Mouse (Mus musculus): ENCODE measurements around the gene Abhd18. TPM values are rescaled to one million over a fixed set of nuclear protein-coding genes. Genes with fewer than 3 reads are reported as not detected.

Abhd18 gene
- polyA plus RNA-seq, 1 experiment from 2014 or later = 8.9 TPM

GRCm38 (mm10) chr3:40980758-40981157 is 134.0 kb downstream of the Abhd18 start:
- Histone ChIP-seq H3K4me3 (replicated peaks; ENCODE audit: low read length) (no peak overlapping the region), H3K4me1 (ENCODE audit: control insufficient read depth, insufficient read depth, low read length) (no peaks in the 10 kb centered on the region)

GRCm38 (mm10) chr3:40987539-40987938 is 140.8 kb downstream of the Abhd18 start:
- Histone ChIP-seq H3K36me3 (ENCODE audit: control insufficient read depth, insufficient read depth, low read length) (no peaks in the 10 kb centered on the region), H3K4me2 (ENCODE audit: low read depth, low read length) (no peak overlapping the region), H3K9ac (ENCODE audit: low read length) (no peak overlapping the region), H3K27ac (ENCODE audit: low read length) (no peak overlapping the region), H3K9me3 (replicated peaks; ENCODE audit: control insufficient read depth, low read length) (no peaks in the 10 kb centered on the region), H3K4me1 (ENCODE audit: control insufficient read depth, insufficient read depth, low read length) (no peaks in the 10 kb centered on the region), H3K4me3 (replicated peaks; ENCODE audit: low read length) (no peak overlapping the region), H3K27me3 (ENCODE audit: control insufficient read depth, insufficient read depth, low read length) (no peaks in the 10 kb centered on the region)
- no peak for ATAC-seq (ENCODE audit: insufficient read depth, low FRiP score)
- WGBS = 76% methylated on average over 5 of the region's 5 CpGs

More at GRCm38 (mm10) chr3:40980758-40981157, 134.0 kb downstream of the Abhd18 start:
- no peak for ATAC-seq (ENCODE audit: insufficient read depth, low FRiP score)
- Histone ChIP-seq H3K9me3 (replicated peaks; ENCODE audit: control insufficient read depth, low read length) (no peaks in the 10 kb centered on the region), H3K4me2 (ENCODE audit: low read depth, low read length) (no peak overlapping the region), H3K9ac (ENCODE audit: low read length) (no peak overlapping the region), H3K27ac (ENCODE audit: low read length) (no peak overlapping the region), H3K27me3 (ENCODE audit: control insufficient read depth, insufficient read depth, low read length) (no peaks in the 10 kb centered on the region), H3K36me3 (ENCODE audit: control insufficient read depth, insufficient read depth, low read length) (no peaks in the 10 kb centered on the region)

Other genes starting within 250 kb of the Abhd18 start
- gene Slc25a31, start 138.1 kb upstream of the Abhd18 start, polyA plus RNA-seq (2015; fragmentation: Nextera tagmentation; extraction: Ambion mirVana) = 0.10 and 0.30 TPM in 2 replicates
- 13.9 and 14.1 TPM in 2 replicates for gene Hspa4l, start 102.5 kb upstream of the Abhd18 start, polyA plus RNA-seq (2015; fragmentation: Nextera tagmentation; extraction: Ambion mirVana)
- gene Plk4, start 47.0 kb upstream of the Abhd18 start, polyA plus RNA-seq (2015; fragmentation: Nextera tagmentation; extraction: Ambion mirVana) = 33.1 and 35.9 TPM in 2 replicates
- gene Mfsd8, start 84 bp upstream of the Abhd18 start, polyA plus RNA-seq (2015; fragmentation: Nextera tagmentation; extraction: Ambion mirVana) = 6.1 and 6.9 TPM in 2 replicates
- 0.14 TPM in 1 of 2 replicates, not detected in the other for gene 1700034I23Rik, start 55.6 kb downstream of the Abhd18 start, polyA plus RNA-seq (2015; fragmentation: Nextera tagmentation; extraction: Ambion mirVana)
- 9.4 and 11.6 TPM in 2 replicates for gene Larp1b, start 102.9 kb downstream of the Abhd18 start, polyA plus RNA-seq (2015; fragmentation: Nextera tagmentation; extraction: Ambion mirVana)
- 28.6 and 36.4 TPM in 2 replicates for gene Pgrmc2, start 236.1 kb downstream of the Abhd18 start, polyA plus RNA-seq (2015; fragmentation: Nextera tagmentation; extraction: Ambion mirVana)